Mouse (Mus musculus) liver, embryonic 14.5 days (tissue): Measurements from ENCODE around the gene Fam160a2.

Experiments used
- CTCF ChIP-seq: IDR thresholded peaks from 2 replicates; pipeline ENCODE4 v1.5.1; 2016; ENCODE audit warnings: antibody characterized with exemption, low read depth, control low read depth
- EP300 ChIP-seq: IDR thresholded peaks from 2 replicates; pipeline ENCODE4 v1.6.1; 2016; ENCODE audit warnings: antibody characterized with exemption, low read depth

- TF ChIP-seq CTCF = no peak
- no peak for TF ChIP-seq EP300
Observed at GRCm38 (mm10) chr7:105334004-105334403, 65.8 kb downstream of the Fam160a2 start, which contains the start of gene Olfr690.
